Mouse (Mus musculus): ENCODE measurements around the gene Cgnl1. TPM values are rescaled to one million over a fixed set of nuclear protein-coding genes. Genes with fewer than 3 reads are reported as not detected.

Cgnl1 gene
- polyA plus RNA-seq, 1 experiment from 2014 or later, result 5.9 TPM

- H3K27me3 ChIP-seq (replicated peaks; ENCODE audit: control insufficient read depth, insufficient read depth, low read length), result no peaks in the 10 kb centered on the region
- no peak overlapping the region for H3K4me2 ChIP-seq
- H3K9me3 ChIP-seq (ENCODE audit: control insufficient read depth, low read length), result no peaks in the 10 kb centered on the region
- DNase-seq (ENCODE audit: low spot score) (no peak), ATAC-seq (replicated peaks; ENCODE audit: low FRiP score) (no peak)
- H3K4me3 ChIP-seq (ENCODE audit: low read depth, low read length), result no peak overlapping the region
- H3K36me3 ChIP-seq (ENCODE audit: control insufficient read depth, insufficient read depth, low read length), result no peaks in the 10 kb centered on the region
- peaks cover 20% of the 10 kb centered on the region for H3K4me1 ChIP-seq (replicated peaks; ENCODE audit: control insufficient read depth, insufficient read depth, low read length)
- 40% methylated on average over 4 of the region's 4 CpGs for WGBS
- no peak overlapping the region for H3K9ac ChIP-seq (ENCODE audit: low read depth, low read length)
- H3K27ac ChIP-seq (ENCODE audit: low read depth, low read length), result no peak overlapping the region
Measured at GRCm38 (mm10) chr9:71746405-71746804, 25.0 kb downstream of the Cgnl1 start.

- Histone ChIP-seq H3K4me3 (ENCODE audit: low read depth, low read length) (no peak overlapping the region), H3K4me1 (replicated peaks; ENCODE audit: control insufficient read depth, insufficient read depth, low read length) (no peaks in the 10 kb centered on the region), H3K27ac (ENCODE audit: low read depth, low read length) (no peak overlapping the region), H3K27me3 (replicated peaks; ENCODE audit: control insufficient read depth, insufficient read depth, low read length) (no peaks in the 10 kb centered on the region), H3K9me3 (ENCODE audit: control insufficient read depth, low read length) (no peaks in the 10 kb centered on the region), H3K4me2 (no peak overlapping the region), H3K9ac (ENCODE audit: low read depth, low read length) (no peak overlapping the region), H3K36me3 (ENCODE audit: control insufficient read depth, insufficient read depth, low read length) (no peaks in the 10 kb centered on the region)
- WGBS, result 62% methylated on average over 12 of the region's 12 CpGs
- DNase-seq (ENCODE audit: low spot score), result no peak
- no peak for ATAC-seq (replicated peaks; ENCODE audit: low FRiP score)
Measured at GRCm38 (mm10) chr9:71738081-71738930, 33.1 kb downstream of the Cgnl1 start.

- no peaks in the 10 kb centered on the region for H3K36me3 ChIP-seq (ENCODE audit: control insufficient read depth, insufficient read depth, low read length)
- H3K4me2 ChIP-seq, result no peak overlapping the region
- no peaks in the 10 kb centered on the region for H3K9me3 ChIP-seq (ENCODE audit: control insufficient read depth, low read length)
- H3K4me3 ChIP-seq (ENCODE audit: low read depth, low read length), result no peak overlapping the region
- H3K4me1 ChIP-seq (replicated peaks; ENCODE audit: control insufficient read depth, insufficient read depth, low read length), result no peaks in the 10 kb centered on the region
- 72% methylated on average over 3 of the region's 3 CpGs for WGBS
- no peak for DNase-seq (ENCODE audit: low spot score)
- H3K27me3 ChIP-seq (replicated peaks; ENCODE audit: control insufficient read depth, insufficient read depth, low read length), result no peaks in the 10 kb centered on the region
- no peak for ATAC-seq (replicated peaks; ENCODE audit: low FRiP score)
- H3K27ac ChIP-seq (ENCODE audit: low read depth, low read length), result no peak overlapping the region
- H3K9ac ChIP-seq (ENCODE audit: low read depth, low read length), result no peak overlapping the region
Measured at GRCm38 (mm10) chr9:71737257-71738023, 34.0 kb downstream of the Cgnl1 start.

GRCm38 (mm10) chr9:71735886-71736285, 35.5 kb downstream of the Cgnl1 start:
- Histone ChIP-seq H3K4me3 (ENCODE audit: low read depth, low read length) (no peak overlapping the region), H3K36me3 (ENCODE audit: control insufficient read depth, insufficient read depth, low read length) (no peaks in the 10 kb centered on the region), H3K4me1 (replicated peaks; ENCODE audit: control insufficient read depth, insufficient read depth, low read length) (no peaks in the 10 kb centered on the region), H3K27me3 (replicated peaks; ENCODE audit: control insufficient read depth, insufficient read depth, low read length) (no peaks in the 10 kb centered on the region), H3K9ac (ENCODE audit: low read depth, low read length) (no peak overlapping the region), H3K4me2 (no peak overlapping the region), H3K27ac (ENCODE audit: low read depth, low read length) (no peak overlapping the region), H3K9me3 (ENCODE audit: control insufficient read depth, low read length) (no peaks in the 10 kb centered on the region)
- no peak for ATAC-seq (replicated peaks; ENCODE audit: low FRiP score)
- DNase-seq (ENCODE audit: low spot score), result no peak
- 79% methylated on average over 7 of the region's 7 CpGs for WGBS

- no peak for DNase-seq (ENCODE audit: low spot score)
- WGBS, result 57% methylated on average over 2 of the region's 2 CpGs
- H3K9ac ChIP-seq (ENCODE audit: low read depth, low read length), result no peak overlapping the region
- H3K4me2 ChIP-seq, result no peak overlapping the region
- H3K9me3 ChIP-seq (ENCODE audit: control insufficient read depth, low read length), result no peaks in the 10 kb centered on the region
- H3K27me3 ChIP-seq (replicated peaks; ENCODE audit: control insufficient read depth, insufficient read depth, low read length), result no peaks in the 10 kb centered on the region
- H3K4me1 ChIP-seq (replicated peaks; ENCODE audit: control insufficient read depth, insufficient read depth, low read length), result no peaks in the 10 kb centered on the region
- H3K36me3 ChIP-seq (ENCODE audit: control insufficient read depth, insufficient read depth, low read length), result no peaks in the 10 kb centered on the region
- no peak for ATAC-seq (replicated peaks; ENCODE audit: low FRiP score)
- H3K4me3 ChIP-seq (ENCODE audit: low read depth, low read length), result no peak overlapping the region
- H3K27ac ChIP-seq (ENCODE audit: low read depth, low read length), result no peak overlapping the region
Measured at GRCm38 (mm10) chr9:71733559-71733958, 37.8 kb downstream of the Cgnl1 start.

- ATAC-seq (replicated peaks; ENCODE audit: low FRiP score) (no peak), DNase-seq (ENCODE audit: low spot score) (no peak)
- no peak overlapping the region for H3K4me3 ChIP-seq (ENCODE audit: low read depth, low read length)
- no peaks in the 10 kb centered on the region for H3K9me3 ChIP-seq (ENCODE audit: control insufficient read depth, low read length)
- no peaks in the 10 kb centered on the region for H3K27me3 ChIP-seq (replicated peaks; ENCODE audit: control insufficient read depth, insufficient read depth, low read length)
- no peak overlapping the region for H3K9ac ChIP-seq (ENCODE audit: low read depth, low read length)
- peaks cover 2% of the 10 kb centered on the region; the same call in 1 of the 2 replicates for H3K36me3 ChIP-seq (ENCODE audit: control insufficient read depth, insufficient read depth, low read length)
- H3K4me1 ChIP-seq (replicated peaks; ENCODE audit: control insufficient read depth, insufficient read depth, low read length), result no peaks in the 10 kb centered on the region
- 80% methylated on average over 5 of the region's 5 CpGs for WGBS
- H3K27ac ChIP-seq (ENCODE audit: low read depth, low read length), result no peak overlapping the region
- no peak overlapping the region for H3K4me2 ChIP-seq
Measured at GRCm38 (mm10) chr9:71728822-71729311, 42.5 kb downstream of the Cgnl1 start.

- no peaks in the 10 kb centered on the region for H3K27me3 ChIP-seq (replicated peaks; ENCODE audit: control insufficient read depth, insufficient read depth, low read length)
- no peak for DNase-seq (ENCODE audit: low spot score)
- H3K4me2 ChIP-seq, result no peak overlapping the region
- H3K9me3 ChIP-seq (ENCODE audit: control insufficient read depth, low read length), result no peaks in the 10 kb centered on the region
- WGBS, result 63% methylated on average over 4 of the region's 4 CpGs
- H3K36me3 ChIP-seq (ENCODE audit: control insufficient read depth, insufficient read depth, low read length), result peaks cover 2% of the 10 kb centered on the region; the same call in 1 of the 2 replicates
- H3K9ac ChIP-seq (ENCODE audit: low read depth, low read length), result no peak overlapping the region
- H3K27ac ChIP-seq (ENCODE audit: low read depth, low read length), result no peak overlapping the region
- ATAC-seq (replicated peaks; ENCODE audit: low FRiP score), result no peak
- no peaks in the 10 kb centered on the region for H3K4me1 ChIP-seq (replicated peaks; ENCODE audit: control insufficient read depth, insufficient read depth, low read length)
- no peak overlapping the region for H3K4me3 ChIP-seq (ENCODE audit: low read depth, low read length)
Measured at GRCm38 (mm10) chr9:71727233-71727632, 44.2 kb downstream of the Cgnl1 start.

GRCm38 (mm10) chr9:71726121-71726520, 45.3 kb downstream of the Cgnl1 start:
- no peaks in the 10 kb centered on the region for H3K4me1 ChIP-seq (replicated peaks; ENCODE audit: control insufficient read depth, insufficient read depth, low read length)
- no peak overlapping the region for H3K27ac ChIP-seq (ENCODE audit: low read depth, low read length)
- H3K36me3 ChIP-seq (ENCODE audit: control insufficient read depth, insufficient read depth, low read length), result peaks cover 2% of the 10 kb centered on the region; the same call in 1 of the 2 replicates
- H3K27me3 ChIP-seq (replicated peaks; ENCODE audit: control insufficient read depth, insufficient read depth, low read length), result no peaks in the 10 kb centered on the region
- DNase-seq (ENCODE audit: low spot score) (no peak), ATAC-seq (replicated peaks; ENCODE audit: low FRiP score) (no peak)
- 75% methylated on average over 3 of the region's 3 CpGs for WGBS
- H3K9ac ChIP-seq (ENCODE audit: low read depth, low read length), result no peak overlapping the region
- no peak overlapping the region for H3K4me2 ChIP-seq
- no peaks in the 10 kb centered on the region for H3K9me3 ChIP-seq (ENCODE audit: control insufficient read depth, low read length)
- no peak overlapping the region for H3K4me3 ChIP-seq (ENCODE audit: low read depth, low read length)
